Mouse (Mus musculus): ENCODE measurements around the gene Rpl39. TPM values are rescaled to one million over a fixed set of nuclear protein-coding genes. Genes with fewer than 3 reads are reported as not detected.
A peak's percentile ranks its signal among the peaks of the same experiment; 100 is the strongest.
"Not testable (repeated sequence)": the region's sequence is repeated elsewhere in the genome, so short reads cannot be mapped to it uniquely, and the experiment has no call there.

The Rpl39 gene
- total and polyA plus RNA-seq, 2 experiments from 2014 or later: 99.1 to 351 TPM

DNA sequence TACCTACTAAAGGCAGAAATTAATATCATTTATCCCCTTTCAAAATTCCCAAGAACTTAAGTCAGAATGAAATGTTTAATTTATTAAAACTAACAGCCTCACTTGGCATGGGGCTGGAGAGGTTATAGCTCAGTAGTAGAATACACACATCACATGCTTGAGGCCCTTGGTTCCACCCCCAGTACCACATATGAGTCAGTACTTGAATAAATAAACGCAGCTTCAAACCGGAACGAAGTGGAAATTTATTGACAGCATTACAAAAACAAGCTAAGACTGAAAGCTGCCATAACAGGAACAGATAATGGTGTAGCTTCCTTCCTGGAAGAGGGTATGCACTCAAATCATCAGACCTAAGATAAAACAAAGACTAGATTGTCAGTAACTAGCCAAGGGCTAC is 6.3 kb upstream of the Rpl39 start:
- Histone ChIP-seq H3K9ac (replicated peaks; ENCODE audit: low read length) (no peak overlapping the region), H3K9me3 (ENCODE audit: low read length) (no peaks in the 10 kb centered on the region), H3K4me1 (ENCODE audit: insufficient read depth, low read length) (no peaks in the 10 kb centered on the region), H3K36me3 (ENCODE audit: insufficient read depth, low read length) (no peaks in the 10 kb centered on the region), H3K4me2 (ENCODE audit: low read depth, low read length) (no peak overlapping the region), H3K27ac (no peak overlapping the region), H3K27me3 (ENCODE audit: insufficient read depth, low read length) (no peaks in the 10 kb centered on the region), H3K4me3 (ENCODE audit: low read length) (no peak overlapping the region)
- no peak for TF ChIP-seq CTCF (IDR thresholded peaks at IDR 0.05; ENCODE audit: low read depth)
- no peak for DNase-seq (ENCODE audit: low spot score)
- WGBS: 95% methylated on average over 3 of the region's 3 CpGs
- ATAC-seq: no peak

DNA sequence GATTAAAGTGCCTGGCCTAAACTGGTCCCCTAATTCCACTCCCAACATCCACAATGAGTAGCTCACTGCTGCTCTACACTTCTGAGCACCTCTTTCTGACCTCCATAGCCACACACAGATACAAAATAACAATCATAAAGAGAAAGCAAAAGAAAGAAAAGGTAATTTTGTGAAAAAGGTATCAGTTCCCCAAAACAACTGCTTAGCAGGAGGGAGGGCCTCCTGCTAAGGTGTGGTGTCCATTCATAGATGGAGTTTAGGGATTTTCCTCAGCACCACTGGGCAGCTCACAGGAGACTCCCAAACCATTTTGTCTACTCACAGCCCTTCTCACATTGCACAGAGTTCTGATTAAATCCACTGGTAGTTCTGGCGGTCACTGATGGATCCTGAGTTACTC is 3.6 kb upstream of the Rpl39 start:
- no peak for TF ChIP-seq CTCF (IDR thresholded peaks at IDR 0.05; ENCODE audit: low read depth)
- H3K4me2 ChIP-seq (ENCODE audit: low read depth, low read length): no peak overlapping the region
- ATAC-seq (no peak), DNase-seq (ENCODE audit: low spot score) (no peak)
- WGBS: 81% methylated on average over 1 of the region's 1 CpGs
- H3K27ac ChIP-seq: no peak overlapping the region
- H3K4me3 ChIP-seq (ENCODE audit: low read length): no peak overlapping the region
- H3K9ac ChIP-seq (replicated peaks; ENCODE audit: low read length): no peak overlapping the region
- no peaks in the 10 kb centered on the region for H3K9me3 ChIP-seq (ENCODE audit: low read length)
- no peaks in the 10 kb centered on the region for H3K36me3 ChIP-seq (ENCODE audit: insufficient read depth, low read length)
- H3K27me3 ChIP-seq (ENCODE audit: insufficient read depth, low read length): no peaks in the 10 kb centered on the region
- H3K4me1 ChIP-seq (ENCODE audit: insufficient read depth, low read length): no peaks in the 10 kb centered on the region

DNA sequence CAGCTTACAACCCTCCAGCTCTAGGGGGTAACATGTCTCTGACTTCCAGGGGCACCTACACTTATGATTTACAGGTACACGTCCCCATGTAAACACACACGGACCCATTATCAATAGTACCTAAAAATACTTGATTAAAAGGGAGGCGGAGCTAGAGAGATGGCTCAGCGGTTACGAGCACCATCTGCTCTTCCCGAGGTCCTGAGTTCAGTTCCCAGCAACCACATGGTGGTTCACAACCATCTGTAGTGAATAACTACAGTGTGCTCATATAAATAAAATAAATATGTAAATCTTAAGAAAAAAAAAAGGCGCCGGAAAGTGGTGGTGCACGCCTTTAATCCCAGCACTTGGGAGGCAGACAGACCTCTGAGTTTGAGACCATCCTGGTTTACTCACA is 463 bp upstream of the Rpl39 start:
- Histone ChIP-seq H3K9ac (replicated peaks; ENCODE audit: low read length) (peak overlapping the region; percentile 61), H3K27ac (peak overlapping the region; percentile 86), H3K4me1 (ENCODE audit: insufficient read depth, low read length) (no peaks in the 10 kb centered on the region), H3K36me3 (ENCODE audit: insufficient read depth, low read length) (no peaks in the 10 kb centered on the region), H3K27me3 (ENCODE audit: insufficient read depth, low read length) (no peaks in the 10 kb centered on the region), H3K4me3 (ENCODE audit: low read length) (peak overlapping the region; percentile 51), H3K9me3 (ENCODE audit: low read length) (no peaks in the 10 kb centered on the region), H3K4me2 (ENCODE audit: low read depth, low read length) (peak overlapping the region; percentile 62)
- TF ChIP-seq CTCF (IDR thresholded peaks at IDR 0.05; ENCODE audit: low read depth): no peak
- DNase-seq (ENCODE audit: low spot score) (peak; percentile 9), ATAC-seq (peak; percentile 55)
- 31% methylated on average over 9 of the region's 9 CpGs for WGBS

DNA sequence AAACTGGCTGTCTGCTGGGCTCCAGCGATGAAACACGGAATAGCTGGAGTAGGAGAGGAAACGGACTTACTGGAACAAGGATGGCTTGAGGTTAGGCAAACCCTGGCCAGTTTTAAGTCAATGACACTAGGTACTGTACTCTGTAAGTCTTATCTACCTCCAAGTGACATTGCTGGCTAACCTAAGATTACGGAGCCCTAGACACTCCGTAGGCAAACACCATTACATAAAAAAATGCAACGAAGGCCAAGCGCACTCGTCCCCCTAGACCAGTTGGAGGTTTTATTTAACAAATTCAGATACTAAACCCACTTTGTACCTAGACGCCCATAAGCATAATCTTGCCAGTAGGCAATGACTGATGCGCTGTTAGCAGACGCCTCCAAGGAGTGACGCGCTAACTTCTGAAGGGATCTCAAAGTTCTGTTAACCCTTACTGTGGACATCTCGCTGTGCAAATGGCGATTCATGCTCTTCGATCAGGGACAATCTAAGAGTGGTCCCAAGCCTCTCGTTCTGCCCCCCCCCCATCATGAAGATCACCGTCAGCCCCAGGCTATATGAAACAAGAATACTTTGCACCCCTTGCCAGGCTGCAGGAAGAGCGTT is 780 bp downstream of the Rpl39 start:
- 24% methylated on average over 19 of the region's 19 CpGs for WGBS

DNA sequence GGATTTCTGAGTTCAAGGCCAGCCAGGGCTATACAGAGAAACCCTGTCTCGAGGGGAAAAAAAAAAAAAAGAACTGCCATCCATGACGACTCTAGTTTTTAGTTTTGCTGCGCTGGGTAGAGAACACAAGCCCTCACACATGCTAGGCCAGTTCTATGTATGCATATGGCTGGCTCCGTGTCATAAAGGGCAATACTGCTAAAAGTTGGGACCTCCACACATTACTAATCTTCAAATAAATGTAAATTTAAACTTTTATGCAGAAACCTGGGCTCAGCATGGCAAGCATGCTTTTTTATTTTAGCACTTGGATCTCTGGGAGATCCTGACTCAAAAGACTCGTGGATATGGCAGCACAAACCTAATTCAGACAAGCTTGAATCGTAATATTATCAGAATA is 4.0 kb downstream of the Rpl39 start:
- H3K27ac ChIP-seq: no peak overlapping the region
- DNase-seq (ENCODE audit: low spot score) (no peak), ATAC-seq (no peak)
- H3K36me3 ChIP-seq (ENCODE audit: insufficient read depth, low read length): no peaks in the 10 kb centered on the region
- no peak overlapping the region for H3K4me2 ChIP-seq (ENCODE audit: low read depth, low read length)
- no peak overlapping the region for H3K9ac ChIP-seq (replicated peaks; ENCODE audit: low read length)
- H3K27me3 ChIP-seq (ENCODE audit: insufficient read depth, low read length): no peaks in the 10 kb centered on the region
- 54% methylated on average over 6 of the region's 6 CpGs for WGBS
- no peaks in the 10 kb centered on the region for H3K9me3 ChIP-seq (ENCODE audit: low read length)
- no peak for TF ChIP-seq CTCF (IDR thresholded peaks at IDR 0.05; ENCODE audit: low read depth)
- no peaks in the 10 kb centered on the region for H3K4me1 ChIP-seq (ENCODE audit: insufficient read depth, low read length)
- no peak overlapping the region for H3K4me3 ChIP-seq (ENCODE audit: low read length)

More for the DNA sequence above, 780 bp downstream of the Rpl39 start:
- Histone ChIP-seq H3K36me3 (ENCODE audit: insufficient read depth, low read length) (no peaks in the 10 kb centered on the region), H3K4me2 (ENCODE audit: low read depth, low read length) (peak overlapping the region; percentile 62), H3K9me3 (ENCODE audit: low read length) (no peaks in the 10 kb centered on the region), H3K27me3 (ENCODE audit: insufficient read depth, low read length) (no peaks in the 10 kb centered on the region), H3K27ac (peak overlapping the region; percentile 86), H3K9ac (replicated peaks; ENCODE audit: low read length) (peak overlapping the region; percentile 61), H3K4me3 (ENCODE audit: low read length) (peak overlapping the region; percentile 51), H3K4me1 (ENCODE audit: insufficient read depth, low read length) (no peaks in the 10 kb centered on the region)
- no peak for TF ChIP-seq CTCF (IDR thresholded peaks at IDR 0.05; ENCODE audit: low read depth)
- DNase-seq (ENCODE audit: low spot score): peak; percentile 53
- peak; percentile 55 for ATAC-seq

DNA sequence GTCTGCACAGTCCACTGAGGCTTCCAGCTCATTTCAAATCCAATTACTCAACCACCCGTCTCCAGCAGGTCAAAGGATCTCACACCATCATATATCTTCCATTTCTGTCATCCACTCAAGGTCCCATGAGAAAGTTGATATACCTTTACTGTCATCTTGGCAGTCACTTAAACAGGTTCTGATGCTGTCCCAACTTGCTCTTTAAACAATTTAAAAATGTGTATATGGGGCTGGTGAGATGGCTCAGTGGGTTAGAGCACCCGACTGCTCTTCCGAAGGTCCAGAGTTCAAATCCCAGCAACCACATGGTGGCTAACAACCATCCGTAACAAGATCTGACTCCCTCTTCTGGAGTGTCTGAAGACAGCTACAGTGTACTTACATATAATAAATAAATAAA is 4.9 kb downstream of the Rpl39 start:
- 76% methylated on average over 3 of the region's 4 CpGs for WGBS
- H3K4me3 ChIP-seq (ENCODE audit: low read length); H3K4me2 ChIP-seq (ENCODE audit: low read depth, low read length); H3K27ac ChIP-seq; ATAC-seq; H3K27me3 ChIP-seq (ENCODE audit: insufficient read depth, low read length); H3K9ac ChIP-seq (replicated peaks; ENCODE audit: low read length); DNase-seq (ENCODE audit: low spot score); H3K9me3 ChIP-seq (ENCODE audit: low read length); H3K36me3 ChIP-seq (ENCODE audit: insufficient read depth, low read length); H3K4me1 ChIP-seq (ENCODE audit: insufficient read depth, low read length): not testable (repeated sequence)

DNA sequence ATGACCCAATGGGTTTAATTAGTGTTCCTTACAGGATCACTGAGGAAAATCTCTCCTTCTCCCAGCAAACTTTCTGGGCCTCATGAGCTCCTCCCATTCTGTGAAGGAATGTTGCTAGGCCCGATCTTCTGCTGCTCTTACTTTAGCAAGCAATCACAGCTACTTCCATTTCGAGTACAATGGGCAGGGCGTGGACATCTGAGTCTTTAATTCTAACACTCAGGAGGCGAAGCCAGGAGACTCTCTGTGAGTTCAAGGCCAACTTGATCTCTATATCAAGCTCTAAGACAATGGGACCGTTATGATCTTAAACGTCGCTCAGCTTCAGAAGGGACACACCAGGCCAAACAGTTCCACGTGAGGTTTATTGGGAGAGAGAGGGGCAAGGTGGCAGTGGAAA is 8.6 kb downstream of the Rpl39 start:
- H3K9ac ChIP-seq (replicated peaks; ENCODE audit: low read length): no peak overlapping the region
- no peak overlapping the region for H3K4me2 ChIP-seq (ENCODE audit: low read depth, low read length)
- 82% methylated on average over 8 of the region's 8 CpGs for WGBS
- no peak overlapping the region for H3K27ac ChIP-seq
- ATAC-seq (no peak), DNase-seq (ENCODE audit: low spot score) (no peak)
- no peaks in the 10 kb centered on the region for H3K4me1 ChIP-seq (ENCODE audit: insufficient read depth, low read length)
- no peak overlapping the region for H3K4me3 ChIP-seq (ENCODE audit: low read length)
- no peak for TF ChIP-seq CTCF (IDR thresholded peaks at IDR 0.05; ENCODE audit: low read depth)
- H3K36me3 ChIP-seq (ENCODE audit: insufficient read depth, low read length): no peaks in the 10 kb centered on the region
- no peaks in the 10 kb centered on the region for H3K9me3 ChIP-seq (ENCODE audit: low read length)
- no peaks in the 10 kb centered on the region for H3K27me3 ChIP-seq (ENCODE audit: insufficient read depth, low read length)
